Comparison of ENCODE assay signal across 26 mouse cellular contexts in genomic region chr11:8462827-8463405, GRCm38 (mm10).
DNase-seq lines count a peak whose midpoint lies in the region; ATAC-seq and TF ChIP-seq lines count a peak whose summit lies in the region.
"Had no signal": no experiment of that assay in that cellular context is flagged by ENCODE, and none has a peak within 500 bp of the region (broad histone marks: within the 10 kb centered on the region; RNA-seq: fewer than 3 reads in every experiment).

No protein-coding gene starts in this region.

- 45% methylated on average over 3 of the region's 3 CpGs for WGBS in heart, postnatal 0 days
- WGBS in lung, embryonic 16.5 days = 71% methylated on average over 3 of the region's 3 CpGs
- WGBS in thymus, adult 2 months = 96% methylated on average over 3 of the region's 3 CpGs

- H3K36me3 ChIP-seq in heart, postnatal 0 days (replicated peaks; ENCODE audit: control insufficient read depth, insufficient read depth, low read length) = 0 out of 2 replicates have a peak, but pooled peaks cover 12% of the 10 kb centered on the region
- H3K36me3 ChIP-seq in lung, embryonic 16.5 days (ENCODE audit: control insufficient read depth, insufficient read depth, low read length) = peaks cover 10% of the 10 kb centered on the region
- H3K36me3 ChIP-seq in thymus, adult 2 months (ENCODE audit: control insufficient read depth, insufficient read depth, low read length) = no peaks in the 10 kb centered on the region
- H3K36me3 ChIP-seq: liver, embryonic 13.5 days had no signal

- no peaks in the 10 kb centered on the region for H3K9me3 ChIP-seq in heart, postnatal 0 days (replicated peaks; ENCODE audit: control insufficient read depth, low read length)
- H3K9me3 ChIP-seq in lung, embryonic 16.5 days (ENCODE audit: control insufficient read depth, low read length) = no peaks in the 10 kb centered on the region
- H3K9me3 ChIP-seq: heart, embryonic 12.5 days; limb, embryonic 10.5 days; limb, embryonic 15.5 days; liver, embryonic 13.5 days had no signal

- H3K4me1 ChIP-seq in heart, postnatal 0 days (ENCODE audit: control insufficient read depth, insufficient read depth) = peaks cover 78% of the 10 kb centered on the region
- peaks cover 66% of the 10 kb centered on the region for H3K4me1 ChIP-seq in lung, embryonic 16.5 days (replicated peaks; ENCODE audit: control insufficient read depth, insufficient read depth, low read length)
- H3K4me1 ChIP-seq in thymus, adult 2 months (replicated peaks; ENCODE audit: control insufficient read depth, insufficient read depth, low read length) = peaks cover 2% of the 10 kb centered on the region
- H3K4me1 ChIP-seq: liver, embryonic 13.5 days had no signal

- ATAC-seq in heart, postnatal 0 days (ENCODE audit: insufficient read depth, low read depth) = no peak
- no peak for ATAC-seq in lung, embryonic 16.5 days (ENCODE audit: low read depth)
- ATAC-seq: CD4-positive, CD25-positive, alpha-beta regulatory T cell, adult 4 months; forebrain, embryonic 14.5 days had no signal

- DNase-seq in heart, postnatal 0 days (ENCODE audit: low spot score) = no peak
- DNase-seq in heart, postnatal 25 days (ENCODE audit: low spot score) = no peak
- no peak for DNase-seq in lung, postnatal 4 days
- DNase-seq in NIH3T3 (ENCODE audit: low read depth) = peak; percentile 38
- no peak for DNase-seq in thymus, adult 2 months
- DNase-seq in left cerebral cortex, postnatal 4 days = no peak
- DNase-seq: adrenal gland, postnatal 10 days; cerebellum, adult 11 months; cerebellum, adult 9-10 months; cerebellum, postnatal 36 days; gastrocnemius, postnatal 36 days; heart, adult 18-20 months; heart, postnatal 14 days; kidney, adult 11 months; kidney, postnatal 36 days; layer of hippocampus, postnatal 36 days; liver, embryonic 13.5 days; lung, adult 18-20 months; lung, postnatal 10 days; thymus, postnatal 25 days had no signal

- H3K4me2 ChIP-seq in heart, postnatal 0 days (ENCODE audit: low read depth, low read length) = no peak overlapping the region
- no peak overlapping the region for H3K4me2 ChIP-seq in lung, embryonic 16.5 days (ENCODE audit: low read depth, low read length)
- H3K4me2 ChIP-seq: heart, embryonic 12.5 days; limb, embryonic 15.5 days; liver, embryonic 13.5 days had no signal

- no peak for TF ChIP-seq EP300 in heart, postnatal 0 days (IDR thresholded peaks at IDR 0.05; ENCODE audit: low read depth)

- no peak for TF ChIP-seq CTCF in heart, postnatal 0 days (IDR thresholded peaks at IDR 0.05; ENCODE audit: low read depth)
- no peak for TF ChIP-seq CTCF in thymus, adult 2 months (IDR thresholded peaks at IDR 0.05; ENCODE audit: borderline replicate concordance, control insufficient read depth, extremely low read depth, insufficient read depth, low read length, poor library complexity)

- no peak for TF ChIP-seq POLR2A in thymus, adult 2 months (IDR thresholded peaks at IDR 0.05; ENCODE audit: control insufficient read depth, extremely low read depth, insufficient read depth, low read length, poor library complexity)

- H3K27me3 ChIP-seq in heart, postnatal 0 days (ENCODE audit: control insufficient read depth, insufficient read depth, low read length) = no peaks in the 10 kb centered on the region
- H3K27me3 ChIP-seq in lung, embryonic 16.5 days (ENCODE audit: control insufficient read depth, insufficient read depth, low read depth, low read length) = no peaks in the 10 kb centered on the region
- no peaks in the 10 kb centered on the region for H3K27me3 ChIP-seq in thymus, adult 2 months (ENCODE audit: control insufficient read depth, insufficient read depth, low read length)
- H3K27me3 ChIP-seq: heart, embryonic 12.5 days; limb, embryonic 15.5 days had no signal

- peak overlapping the region; percentile 52; the same call in 1 of the 2 replicates for H3K27ac ChIP-seq in heart, postnatal 0 days (ENCODE audit: low read depth)
- H3K27ac ChIP-seq in lung, embryonic 16.5 days (ENCODE audit: low read length) = peak overlapping the region; percentile 13; the same call in 1 of the 2 replicates
- no peak overlapping the region for H3K27ac ChIP-seq in thymus, adult 2 months (ENCODE audit: control insufficient read depth, insufficient read depth, low read length)
- H3K27ac ChIP-seq: limb, embryonic 10.5 days; limb, embryonic 15.5 days; liver, embryonic 13.5 days had no signal

- intact Hi-C loops in heart, postnatal 25 days (cut with DNase I) = no loop called here
- intact Hi-C loops in left cerebral cortex, postnatal 4 days (cut with DNase I) = no loop called here

- no peak overlapping the region for H3K4me3 ChIP-seq in heart, postnatal 0 days (ENCODE audit: low read depth, low read length)
- no peak overlapping the region for H3K4me3 ChIP-seq in lung, embryonic 16.5 days (ENCODE audit: low read length)
- no peak overlapping the region for H3K4me3 ChIP-seq in thymus, adult 2 months (ENCODE audit: control insufficient read depth, insufficient read depth, low read length)
- H3K4me3 ChIP-seq: heart, embryonic 12.5 days; limb, embryonic 10.5 days; limb, embryonic 15.5 days; liver, embryonic 13.5 days had no signal

- H3K9ac ChIP-seq in heart, postnatal 0 days (replicated peaks; ENCODE audit: low read depth, low read length) = 0 out of 2 replicates have a peak overlapping the region, but pooled peaks have one; percentile 14
- no peak overlapping the region for H3K9ac ChIP-seq in lung, embryonic 16.5 days (ENCODE audit: low read length)
- H3K9ac ChIP-seq: heart, embryonic 12.5 days; limb, embryonic 15.5 days; liver, embryonic 13.5 days had no signal
